Mouse (Mus musculus) right cerebral cortex, postnatal 36 days (tissue): ENCODE measurements around the gene Nudt19.
"Not testable (repeated sequence)": the region's sequence is repeated elsewhere in the genome, so short reads cannot be mapped to it uniquely, and the experiment has no call there.

ENCODE experiments used
- DNase-seq, 2 experiments: peaks; one replicate each; pipeline ENCODE4 v3.0.0; 2022; ENCODE audit warnings: low spot score in 2 of 2, mixed read lengths in 1 of 2

Gene Nudt19

DNA sequence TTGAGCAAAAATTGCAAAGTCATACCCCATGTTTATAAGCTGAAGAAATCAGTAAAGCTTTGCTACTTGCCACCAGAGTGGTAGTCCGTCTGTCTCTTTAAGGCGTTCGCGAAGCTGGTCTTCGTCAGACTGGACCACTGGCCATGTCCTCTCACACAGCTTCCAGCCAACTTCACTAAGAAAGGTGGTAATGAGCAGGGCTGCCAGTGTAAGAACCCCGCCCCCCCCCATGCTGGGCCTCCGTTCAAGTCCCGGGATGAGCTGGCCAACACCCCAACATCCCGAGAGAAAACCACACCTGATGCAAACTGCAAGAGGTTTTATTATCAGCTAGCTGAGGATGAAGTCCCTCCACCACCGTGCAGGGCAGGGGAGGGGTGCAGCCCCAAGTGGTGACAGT lies 8.8 kb upstream of the Nudt19 start:
- DNase-seq, result not testable (repeated sequence)

- no peak for DNase-seq
Measured at GRCm38 (mm10) chr7:35564067-35564865, 8.2 kb upstream of the Nudt19 start.

DNA sequence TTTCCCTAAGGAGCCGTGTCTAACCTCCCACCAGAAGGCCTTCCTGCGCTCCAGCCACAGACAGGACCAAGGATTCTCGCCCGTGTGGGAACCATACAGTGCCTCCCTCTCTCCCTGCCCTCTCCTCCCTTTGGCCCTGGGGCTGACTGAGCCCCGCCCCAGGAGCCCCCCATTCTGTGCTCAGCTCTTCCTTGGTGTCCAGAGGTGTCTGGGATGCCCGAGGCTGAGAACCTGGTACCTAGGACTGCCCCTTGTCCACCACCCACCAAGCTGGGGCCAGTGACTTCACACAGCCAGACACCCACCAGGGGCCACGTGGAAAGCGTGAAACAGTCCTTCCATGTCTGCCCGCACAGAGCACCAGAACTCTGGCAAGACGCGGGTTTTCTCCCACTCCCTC lies 7.0 kb upstream of the Nudt19 start:
- DNase-seq, result no peak

DNA sequence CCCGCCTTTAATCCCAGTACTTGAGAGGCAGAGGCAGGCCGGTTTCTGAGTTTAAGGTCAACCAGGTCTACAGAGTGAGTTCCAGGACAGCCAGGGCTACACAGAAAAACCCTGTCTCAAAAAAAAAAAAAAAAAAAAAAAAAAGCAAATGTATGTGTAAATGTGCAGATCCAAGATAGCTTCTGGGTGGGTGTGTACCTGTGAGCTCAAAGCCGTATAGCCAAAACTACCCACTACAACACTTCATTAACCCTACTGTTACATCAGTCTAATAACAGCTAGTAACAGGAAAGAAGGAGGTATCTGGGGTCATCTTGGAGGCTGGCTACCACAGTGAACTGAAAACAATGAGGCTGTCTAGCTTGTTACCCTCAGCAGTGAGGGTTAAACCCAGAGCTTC lies 3.7 kb upstream of the Nudt19 start:
- no peak for DNase-seq

- no peak for DNase-seq
Measured at GRCm38 (mm10) chr7:35558681-35559080, 2.6 kb upstream of the Nudt19 start.

DNA sequence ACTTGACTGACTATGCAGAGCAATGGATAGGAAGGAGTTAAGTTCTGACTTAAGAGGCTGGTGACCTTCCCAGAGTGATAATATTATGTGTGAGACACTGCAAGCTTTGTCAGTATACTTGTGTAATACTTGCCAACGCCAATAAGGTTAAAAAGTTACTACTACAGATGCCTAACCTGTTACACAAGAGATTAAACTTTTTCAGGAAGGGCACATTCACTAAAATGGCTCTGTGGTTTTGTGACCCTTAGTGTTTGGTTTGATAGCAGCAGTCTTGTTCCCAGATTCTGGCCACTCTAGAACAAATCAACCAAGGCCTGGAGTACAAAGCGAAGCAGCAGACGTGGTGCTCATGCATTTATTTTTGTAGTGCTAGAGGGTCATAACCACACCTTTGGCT lies 1.5 kb upstream of the Nudt19 start:
- DNase-seq, result no peak

DNA sequence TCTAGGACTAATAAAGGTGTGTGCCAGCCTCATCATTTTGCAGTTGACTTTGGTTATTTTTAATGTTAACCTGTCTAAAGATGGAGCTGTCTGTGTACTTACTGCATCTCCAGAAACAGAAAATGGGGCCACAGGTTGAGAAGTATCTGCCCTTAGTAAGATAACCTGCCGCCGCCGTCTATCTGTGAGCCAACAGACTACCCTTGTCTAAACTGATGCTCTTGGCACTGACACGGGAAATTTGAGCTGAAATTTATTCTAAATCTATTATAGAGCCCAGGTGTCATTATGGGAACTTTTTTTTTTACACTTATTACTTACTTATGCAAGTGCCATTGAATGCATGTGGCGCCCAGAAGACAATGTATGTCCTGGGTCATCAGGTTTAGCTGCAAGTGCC lies 801 bp upstream of the Nudt19 start:
- DNase-seq, result no peak

- DNase-seq, result peak; percentile 85 to 86
Measured at GRCm38 (mm10) chr7:35555224-35556204, 590 bp downstream of the Nudt19 start.

DNA sequence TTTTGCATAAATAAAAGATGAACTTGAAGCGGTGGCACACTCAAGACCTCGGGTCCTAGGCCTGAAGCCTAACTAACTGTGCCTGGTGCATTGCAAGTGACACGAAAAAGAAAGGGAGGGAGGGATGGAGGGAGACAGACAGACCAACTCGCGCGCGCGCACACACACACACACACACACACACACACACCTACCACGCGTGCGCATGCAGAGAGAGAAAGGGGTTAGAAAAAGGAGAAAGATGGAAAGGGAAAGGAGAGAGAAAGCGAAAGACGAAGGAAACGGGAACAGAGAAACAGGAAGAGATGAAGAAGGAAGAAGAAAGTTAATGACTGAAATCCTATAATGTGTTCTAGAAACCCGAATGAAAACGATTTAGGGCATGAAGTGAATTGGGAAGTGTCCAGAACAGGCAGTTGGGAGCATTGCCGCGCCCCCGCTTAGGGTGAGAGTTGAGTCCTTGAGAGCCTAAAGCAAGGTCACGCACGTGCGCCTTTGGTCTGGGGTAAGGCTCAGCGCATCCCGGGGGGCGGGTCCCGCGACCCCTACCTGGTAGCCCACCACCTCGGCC lies 1.4 kb downstream of the Nudt19 start:
- peak; percentile 14 to 40 for DNase-seq

- peak; percentile 18 to 22 for DNase-seq
Measured at GRCm38 (mm10) chr7:35553751-35554604, 2.1 kb downstream of the Nudt19 start.

DNA sequence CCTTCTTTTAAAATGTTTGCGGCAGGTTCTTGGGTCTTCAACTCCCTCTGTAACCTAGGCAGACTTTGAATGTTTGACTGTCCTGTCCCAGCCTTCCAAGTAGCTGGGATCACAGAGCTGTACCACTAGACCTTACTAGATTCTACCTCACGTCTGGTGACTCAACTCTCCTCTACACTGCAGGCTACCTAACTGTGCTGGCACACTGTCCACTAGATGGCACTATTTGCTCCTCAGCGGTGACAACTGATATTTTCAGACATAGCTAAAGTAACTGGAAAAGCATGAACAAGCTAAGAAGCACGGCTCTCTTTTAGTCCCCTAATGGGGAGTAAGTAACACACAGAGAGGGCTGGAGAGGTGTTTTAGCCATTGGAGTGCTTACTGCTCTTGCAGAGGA lies 10.2 kb downstream of the Nudt19 start:
- DNase-seq, result peak; percentile 41 to 44

GRCm38 (mm10) chr7:35537562-35537961 lies 18.5 kb downstream of the Nudt19 start, which contains the start of gene Tdrd12:
Gene Tdrd12 (minus strand): TSS chr7:35537745.
- no peak for DNase-seq

DNA sequence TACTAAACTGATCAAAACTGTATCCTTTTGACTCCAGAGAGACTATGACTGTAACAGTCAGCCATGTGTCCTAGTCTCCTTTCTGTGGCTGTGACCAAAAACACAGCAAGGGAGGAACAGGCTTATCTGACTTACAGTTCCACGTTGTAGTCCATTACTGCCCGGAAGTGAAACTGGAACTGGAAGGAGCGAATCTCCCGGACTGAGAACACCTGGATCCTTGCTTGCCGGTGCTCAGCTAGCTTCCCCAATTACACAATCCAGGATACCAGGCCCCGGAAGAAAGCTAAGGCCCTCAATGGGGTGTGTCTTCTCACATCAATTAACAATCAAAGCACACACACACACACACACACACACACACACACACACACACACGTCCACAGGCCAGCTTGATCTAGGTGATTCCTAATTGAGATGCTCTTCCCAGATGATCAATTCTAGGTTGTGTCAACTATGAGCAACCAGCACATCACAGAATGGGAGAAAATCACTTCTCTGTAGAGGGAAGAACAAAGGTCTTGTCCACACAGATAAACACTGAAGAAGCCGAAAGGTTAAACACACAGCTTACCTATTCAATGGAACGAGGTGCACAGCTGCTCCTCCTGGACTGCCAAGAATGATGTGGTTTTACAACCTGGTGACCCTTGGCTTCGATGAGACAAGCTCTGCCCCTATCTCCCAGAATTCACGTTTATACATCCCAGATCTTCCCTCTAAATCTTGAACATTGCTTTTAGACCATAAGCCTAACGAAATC lies 20.2 kb downstream of the Nudt19 start:
- no peak for DNase-seq

GRCm38 (mm10) chr7:35530544-35530943 lies 25.6 kb downstream of the Nudt19 start:
- not testable (repeated sequence) for DNase-seq

DNA sequence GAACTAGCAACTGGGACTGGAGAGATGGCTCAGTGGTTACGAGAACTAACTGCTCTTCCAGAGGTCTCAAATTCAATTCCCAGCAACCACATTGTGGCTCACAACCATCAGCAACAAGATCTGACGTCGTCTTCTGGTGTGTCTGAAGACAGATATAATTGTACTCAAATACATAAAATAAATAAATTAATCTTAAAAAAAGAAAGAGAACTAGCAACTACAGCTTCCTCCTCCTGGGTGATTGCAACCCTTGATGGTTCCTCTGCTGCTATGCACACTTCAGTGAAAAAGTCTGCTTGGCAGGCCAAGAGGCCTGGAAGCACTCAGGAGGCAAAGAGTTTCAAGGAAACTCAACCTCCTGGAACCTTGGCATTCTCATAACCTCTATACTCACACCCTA lies 26.1 kb downstream of the Nudt19 start:
- no peak for DNase-seq

DNA sequence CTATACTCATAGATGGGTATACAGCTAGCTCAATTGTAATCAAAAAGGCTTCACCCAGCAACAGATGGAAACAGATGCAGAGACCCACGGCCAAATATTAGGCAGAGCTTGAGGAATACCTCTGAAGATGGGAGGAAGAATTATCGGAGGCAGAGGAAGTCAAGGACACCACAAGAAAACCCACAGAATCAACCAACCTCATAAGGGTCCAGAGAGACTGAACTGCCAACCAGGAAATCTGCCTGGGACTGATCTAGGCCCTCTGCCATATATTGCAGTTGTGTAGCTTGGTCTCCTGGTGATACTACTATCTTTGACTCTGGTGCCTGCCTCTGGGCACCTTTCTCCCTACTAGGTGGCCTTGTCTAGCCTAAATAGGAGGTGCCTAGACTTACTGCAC lies 29.3 kb downstream of the Nudt19 start:
- no peak for DNase-seq

- DNase-seq, result no peak
Measured at GRCm38 (mm10) chr7:35501995-35502394, 54.1 kb downstream of the Nudt19 start.

GRCm38 (mm10) chr7:35497516-35497915 lies 58.6 kb downstream of the Nudt19 start:
- peak in 1 of 2 experiments; percentile 2 for DNase-seq
